Mouse (Mus musculus): ENCODE results near the gene Apobec4. TPM values are rescaled to one million over a fixed set of nuclear protein-coding genes. Genes with fewer than 3 reads are reported as not detected.

Gene Apobec4
- polyA plus RNA-seq (2012; rRNA removed) = not detected in 2 replicates

DNA sequence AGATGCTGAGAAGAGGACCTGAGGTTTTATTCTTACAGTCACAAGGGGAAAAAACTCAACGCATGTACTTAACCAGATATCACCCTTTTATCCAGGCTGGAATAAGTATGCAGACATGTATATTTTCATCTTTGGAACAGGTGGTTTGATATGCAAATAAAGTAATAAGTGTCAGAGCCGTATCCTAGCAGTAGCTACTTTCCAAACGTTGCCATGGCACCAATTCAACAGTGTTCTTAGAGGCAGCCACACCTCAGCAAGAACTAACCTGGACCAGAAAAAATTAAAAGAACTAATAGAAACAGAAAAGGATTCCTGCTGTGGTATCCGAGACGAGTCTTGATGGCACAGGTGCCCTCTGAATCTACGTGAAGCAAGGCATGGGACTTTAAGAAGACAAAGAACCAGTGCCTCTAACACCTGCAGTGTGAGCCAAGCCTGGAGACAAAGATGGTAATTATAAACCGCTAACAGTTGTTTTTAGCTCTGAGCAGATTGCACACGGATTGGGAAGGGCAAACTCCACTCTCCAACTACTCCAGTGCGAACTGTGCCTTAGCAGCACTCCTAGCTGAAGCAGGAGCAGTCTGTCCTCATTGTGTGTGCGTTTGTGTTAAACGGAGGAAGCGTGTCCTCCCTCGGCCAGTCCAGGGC lies at the start of gene Apobec4:
TSS of gene Apobec4 (plus strand) at position 240 of the 654 bp plus-strand sequence.

DNA sequence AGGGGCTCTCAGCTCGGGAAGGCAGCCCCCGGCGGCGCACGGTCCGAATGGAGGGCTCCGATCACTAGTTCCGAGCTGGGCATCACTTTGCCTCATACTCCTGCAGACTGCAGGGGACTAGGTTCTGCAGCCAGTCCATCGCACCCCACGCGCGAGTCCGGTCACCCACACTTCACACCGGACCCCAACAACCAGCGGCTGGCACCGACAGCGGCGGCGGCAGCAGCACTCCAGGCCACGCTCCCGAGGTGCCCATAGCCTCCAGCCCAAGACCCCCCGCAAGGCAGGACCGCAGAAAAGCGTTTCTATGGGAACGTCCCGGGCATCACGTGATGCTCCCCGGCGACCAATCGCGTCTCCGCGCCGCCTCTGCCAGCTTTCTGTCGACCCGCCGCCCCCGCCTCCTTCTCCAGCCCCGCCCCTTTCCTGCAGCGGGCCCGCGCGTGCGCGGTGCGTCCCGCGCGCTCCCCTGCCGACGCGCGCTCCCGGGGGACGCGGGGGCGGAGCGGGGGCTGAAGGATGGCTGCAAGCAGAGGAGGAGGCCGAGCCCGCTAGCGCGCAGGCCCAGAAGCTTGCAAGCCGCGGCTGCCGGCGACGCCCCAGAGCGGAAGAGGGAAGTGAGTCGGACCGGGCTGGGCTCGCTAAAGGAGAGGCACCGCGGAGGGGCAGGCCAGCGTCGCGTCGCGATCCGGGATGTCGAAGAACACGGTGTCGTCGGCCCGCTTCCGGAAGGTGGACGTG lies 15.9 kb downstream of the Apobec4 start, which contains the start of the genes Rgl1 and Arpc5:
TSS of gene Rgl1 (minus strand) at position 320 of the 741 bp plus-strand sequence.
TSS of gene Arpc5 (plus strand) at position 511 of the 741 bp plus-strand sequence.

DNA sequence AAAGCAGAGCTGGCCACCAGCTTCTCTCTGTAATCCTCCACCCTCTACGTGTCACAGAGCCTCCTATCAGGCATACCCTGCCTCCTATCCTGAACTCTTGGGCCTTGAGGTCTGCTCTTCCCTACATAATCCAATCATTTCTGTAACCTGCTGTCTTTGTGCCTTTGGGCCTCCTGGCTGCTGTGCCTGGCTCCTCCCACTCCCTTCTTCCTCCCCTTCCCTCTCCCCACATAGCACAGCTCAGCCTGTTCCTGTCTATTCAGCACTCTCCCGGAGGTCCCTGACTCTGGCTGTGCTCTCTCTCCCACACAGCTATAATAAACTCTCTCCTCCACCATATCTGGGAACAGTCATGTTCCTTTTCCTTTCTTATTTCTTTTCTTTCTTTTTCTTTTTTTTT lies 49.5 kb downstream of the Apobec4 start, which contains the start of gene Ncf2:
TSS of gene Ncf2 (plus strand) at position 298 of the 400 bp plus-strand sequence.

Other genes starting within 250 kb of the Apobec4 start
- gene Rgl1, start 15.8 kb downstream of the Apobec4 start, polyA plus RNA-seq (2012; rRNA removed) = 8.5 and 8.9 TPM in 2 replicates
- gene Arpc5, start 16.0 kb downstream of the Apobec4 start, polyA plus RNA-seq (2012; rRNA removed) = 75.4 and 81.9 TPM in 2 replicates
- gene Ncf2, start 49.6 kb downstream of the Apobec4 start, polyA plus RNA-seq (2012; rRNA removed) = 18.3 and 18.6 TPM in 2 replicates
- gene Smg7, start 152.1 kb downstream of the Apobec4 start, polyA plus RNA-seq (2012; rRNA removed) = 8.8 and 10.8 TPM in 2 replicates
- gene Nmnat2, start 204.4 kb downstream of the Apobec4 start, polyA plus RNA-seq (2012; rRNA removed) = 0.04 and 0.09 TPM in 2 replicates

Data from liver, embryonic 18 days (tissue).